Mouse (Mus musculus): ENCODE measurements around the gene Vhl.

Gene Vhl

GRCm38 (mm10) chr6:113630322-113630721, 6.6 kb downstream of the Vhl start:
- no peak for DNase-seq

DNA sequence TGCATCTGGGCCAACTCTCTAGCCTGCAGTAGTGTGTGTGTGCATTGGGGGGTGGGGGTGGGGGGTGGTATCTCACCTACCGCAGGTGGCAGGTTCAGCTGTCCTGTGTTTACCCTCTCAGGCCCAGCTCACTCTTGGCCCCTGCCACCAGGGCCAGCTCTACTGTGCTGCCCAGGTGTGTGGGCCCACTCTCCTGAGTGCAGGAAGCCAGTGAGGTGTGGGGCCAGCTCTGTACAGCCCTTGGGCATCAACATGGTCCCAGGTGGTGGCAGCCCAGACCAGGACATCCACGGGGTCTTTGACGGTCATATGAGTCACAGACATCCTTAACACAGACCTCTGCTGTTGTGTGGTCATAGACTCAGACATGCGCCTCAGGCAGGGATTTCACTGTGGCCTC, 9.1 kb downstream of the Vhl start:
- no peak for DNase-seq

DNA sequence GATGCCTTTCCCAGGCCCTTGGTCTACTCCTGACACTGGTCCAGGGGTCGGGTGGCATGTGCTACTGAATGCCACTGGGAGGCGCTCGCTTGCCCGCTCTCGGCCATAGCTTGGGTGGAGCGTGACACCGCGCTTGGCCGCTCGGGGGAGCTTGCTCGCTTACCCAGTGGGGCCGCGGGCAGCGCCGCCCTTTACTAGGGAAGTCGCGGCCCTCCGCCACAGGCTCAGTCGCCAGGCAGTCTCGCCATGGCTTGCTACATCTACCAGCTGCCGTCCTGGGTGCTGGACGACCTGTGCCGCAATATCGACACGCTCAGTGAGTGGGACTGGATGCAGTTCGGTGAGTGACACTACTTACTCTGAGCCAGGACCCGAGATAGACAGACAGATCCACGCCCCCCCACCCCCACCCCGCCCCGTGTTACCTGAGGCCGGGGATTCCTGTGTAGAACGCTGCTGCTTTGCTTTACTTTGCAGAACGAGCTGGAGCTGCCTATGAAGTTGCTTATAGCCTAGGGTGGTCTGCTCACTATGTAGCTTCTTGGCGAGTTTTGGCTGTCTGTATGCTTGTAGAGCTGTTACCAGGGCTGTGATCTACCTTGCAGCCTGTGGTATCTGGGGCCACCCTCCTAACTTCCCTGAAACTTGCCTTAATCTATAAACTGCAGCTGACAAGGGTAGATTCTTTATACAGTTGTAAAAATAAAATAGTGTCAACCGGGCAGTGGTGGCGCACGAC, 14.7 kb downstream of the Vhl start, which contains the start of gene Irak2:
Irak2 (plus strand) TSS at position 166 of the 739 bp plus-strand sequence.
- peak; percentile 98 for DNase-seq

GRCm38 (mm10) chr6:113639201-113639600, 15.4 kb downstream of the Vhl start:
- no peak for DNase-seq

GRCm38 (mm10) chr6:113642605-113643004, 18.8 kb downstream of the Vhl start:
- no peak for DNase-seq

DNA sequence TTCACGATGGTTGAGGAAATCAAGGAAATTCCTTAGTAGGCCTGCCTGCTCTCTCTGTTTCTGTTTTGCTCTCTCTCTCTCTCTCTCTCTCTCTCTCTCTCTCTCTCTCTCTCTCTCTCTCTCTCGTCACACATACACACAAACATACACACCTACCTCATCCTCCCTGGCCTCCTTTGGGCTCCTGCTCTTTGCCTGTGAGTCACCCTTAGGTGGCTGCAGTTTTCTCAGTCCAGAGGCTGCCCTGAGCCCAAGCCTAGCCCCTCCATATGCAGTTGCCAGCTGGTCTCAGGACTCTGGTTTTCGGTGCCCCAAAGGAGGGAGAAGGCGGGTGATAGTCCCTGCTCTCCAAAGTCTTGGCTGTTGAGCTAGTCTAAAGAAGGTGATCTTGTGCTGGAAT, 19.3 kb downstream of the Vhl start:
- no peak for DNase-seq

- DNase-seq = no peak
Observed at GRCm38 (mm10) chr6:113643967-113644366, 20.2 kb downstream of the Vhl start.

- DNase-seq = no peak
Observed at GRCm38 (mm10) chr6:113644808-113645207, 21.0 kb downstream of the Vhl start.

- DNase-seq = no peak
Observed at GRCm38 (mm10) chr6:113649346-113650196, 25.8 kb downstream of the Vhl start.

GRCm38 (mm10) chr6:113650197-113650640, 26.5 kb downstream of the Vhl start:
- no peak for DNase-seq

DNA sequence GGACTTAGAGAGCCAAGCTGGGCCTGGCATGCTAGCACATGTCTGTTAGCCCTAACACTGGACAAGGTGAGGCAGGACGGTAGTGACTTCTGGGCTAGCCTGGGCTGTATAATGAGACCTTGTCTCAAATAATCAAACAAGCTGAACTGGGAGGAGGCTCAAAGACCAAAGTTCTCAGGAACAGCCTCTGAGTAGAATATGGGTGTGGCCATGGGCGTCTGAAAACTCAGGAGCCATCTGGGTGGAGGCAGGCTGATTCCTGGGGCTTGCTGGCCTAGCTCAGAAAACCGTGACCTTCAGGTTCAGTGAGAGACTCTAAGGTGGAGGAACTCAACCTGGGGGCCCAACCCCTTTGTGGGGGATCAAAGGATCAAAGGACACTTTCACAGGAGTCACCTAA, 27.9 kb downstream of the Vhl start:
- no peak for DNase-seq

DNA sequence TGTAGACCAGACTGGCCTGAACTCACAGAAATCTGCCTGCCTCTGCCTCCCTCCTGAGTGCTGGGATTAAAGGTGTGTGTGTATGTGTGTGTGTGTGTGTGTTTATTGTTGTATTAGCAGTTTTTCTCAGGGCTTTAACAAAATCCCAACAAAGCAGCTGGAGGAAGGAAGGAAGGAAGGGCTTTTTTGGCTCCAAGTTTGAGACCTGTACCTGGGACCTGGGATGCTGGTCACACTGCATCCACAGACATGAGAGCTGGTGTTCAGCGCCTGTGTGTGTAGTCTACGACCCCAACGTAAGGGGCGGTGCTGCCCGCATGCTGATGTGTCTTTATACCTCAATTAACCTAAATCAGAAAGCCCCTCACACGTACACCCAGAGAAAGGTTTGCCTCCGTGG, 29.8 kb downstream of the Vhl start:
- no peak for DNase-seq

DNA sequence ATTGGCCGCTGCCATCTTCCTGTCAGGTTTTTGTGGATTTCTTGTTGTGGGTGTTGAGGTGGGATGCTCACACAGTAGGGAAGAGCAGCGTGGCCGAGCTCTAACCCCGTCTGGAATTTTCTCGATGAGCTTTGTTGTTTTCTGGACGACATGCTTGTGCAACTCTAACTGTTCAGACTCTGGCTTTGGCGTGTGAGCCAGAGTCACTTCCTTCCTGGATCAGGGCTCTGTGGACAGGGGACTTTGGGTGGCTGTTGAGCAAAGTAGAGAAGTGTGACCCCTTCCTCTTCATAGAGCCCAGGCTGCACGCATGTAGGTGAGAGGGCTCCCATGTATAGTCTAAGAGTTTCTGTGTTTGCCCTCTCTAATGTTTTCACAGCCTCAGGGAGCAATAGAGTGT, 30.3 kb downstream of the Vhl start:
- DNase-seq = no peak

- DNase-seq = no peak
Observed at GRCm38 (mm10) chr6:113654753-113655397, 31.1 kb downstream of the Vhl start.

GRCm38 (mm10) chr6:113655475-113655874, 31.7 kb downstream of the Vhl start:
- no peak for DNase-seq

DNA sequence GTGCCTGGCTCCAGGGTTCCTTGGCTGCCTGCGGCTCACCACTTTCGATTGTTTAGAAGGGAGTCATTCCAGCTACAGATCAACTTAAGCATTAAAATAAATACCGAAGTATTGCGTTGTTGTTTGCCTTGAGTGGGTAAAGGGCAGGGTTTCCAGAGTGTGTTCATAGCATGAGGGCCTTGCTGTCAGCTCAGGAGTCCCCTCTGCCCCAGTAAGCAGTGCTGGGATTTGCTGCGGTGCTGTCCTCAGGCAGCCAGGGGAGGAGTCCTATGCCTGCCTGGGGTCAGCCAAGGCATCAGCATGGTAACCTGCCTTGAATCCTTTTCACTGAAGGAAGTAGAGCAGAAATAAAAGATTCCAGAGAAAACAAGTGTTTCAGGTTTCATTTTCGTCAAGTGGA, 33.1 kb downstream of the Vhl start:
- DNase-seq = no peak

DNA sequence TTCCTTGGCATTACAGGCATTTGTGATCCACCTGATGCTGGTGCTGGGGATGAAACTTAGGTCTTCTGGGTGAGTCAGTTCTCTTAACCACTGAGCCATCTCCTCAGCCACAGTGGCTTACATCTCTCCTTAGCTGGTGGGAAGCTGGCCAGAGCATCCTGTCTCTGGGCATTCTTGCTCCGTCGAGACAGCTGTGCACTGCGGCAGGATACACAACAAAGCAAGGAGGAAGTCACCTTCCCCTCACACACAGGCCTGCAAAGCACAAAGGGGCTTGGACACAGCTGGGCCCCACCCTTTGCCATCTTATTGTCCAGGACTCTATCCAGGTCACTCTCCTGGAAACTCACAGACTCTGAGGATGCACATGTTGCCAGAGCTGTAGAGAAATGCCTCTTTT, 34.5 kb downstream of the Vhl start:
- DNase-seq = no peak

- DNase-seq = no peak
Observed at GRCm38 (mm10) chr6:113659648-113660491, 36.1 kb downstream of the Vhl start.

DNA sequence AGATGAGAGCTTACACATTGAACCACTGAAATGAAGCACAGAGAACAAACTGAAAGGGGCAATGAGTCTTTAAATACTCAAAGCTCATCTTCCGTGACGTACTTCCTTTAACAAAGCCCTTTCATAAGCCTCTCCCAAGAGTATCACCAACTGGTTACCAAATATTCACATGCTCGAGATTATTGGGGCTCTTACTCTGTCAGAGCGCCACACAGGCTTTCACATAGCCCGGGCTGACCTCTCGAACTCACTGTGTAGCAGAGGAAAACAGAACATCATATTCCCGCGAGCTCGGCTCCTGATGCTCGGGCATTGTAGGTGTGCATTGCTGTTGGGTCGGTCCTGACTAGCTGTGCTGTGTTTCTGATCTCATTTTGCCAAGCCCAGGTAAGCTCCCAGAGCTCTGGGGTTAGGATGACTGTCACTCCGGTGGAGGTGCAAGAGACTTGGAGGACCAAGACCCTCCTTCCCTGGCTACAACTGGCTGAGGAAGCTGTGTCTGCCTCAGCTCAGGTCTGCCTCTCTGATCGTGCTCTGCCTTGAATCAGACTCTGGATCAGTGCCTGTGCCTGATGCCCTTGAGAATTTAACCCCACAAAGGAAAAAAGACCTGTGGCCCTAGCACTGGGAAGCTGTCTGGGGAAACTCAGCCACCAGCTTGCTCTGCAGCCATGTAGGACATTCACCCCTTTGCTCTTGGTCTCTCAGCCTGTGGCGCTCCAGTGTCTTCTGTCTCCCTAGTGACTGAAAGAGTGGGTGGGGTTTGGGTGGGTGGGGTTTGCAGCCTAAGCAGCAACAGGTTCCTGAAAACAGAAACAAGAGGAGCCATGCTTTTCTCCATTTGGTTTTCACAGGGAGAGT, 37.0 kb downstream of the Vhl start:
- DNase-seq = no peak

- no peak for DNase-seq
Observed at GRCm38 (mm10) chr6:113661353-113662241, 37.8 kb downstream of the Vhl start.

Measured in thymus, postnatal 4 days (tissue).